Mouse (Mus musculus): ENCODE measurements around the gene Trim12c.
"Not testable (repeated sequence)": the region's sequence is repeated elsewhere in the genome, so short reads cannot be mapped to it uniquely, and the experiment has no call there.

Trim12c gene

GRCm38 (mm10) chr7:104352717-104353599, at the start of gene Trim12c:
Gene Trim12c, minus strand, starts transcription at chr7:104353362.
- peak; percentile 77 to 88 for DNase-seq

DNA sequence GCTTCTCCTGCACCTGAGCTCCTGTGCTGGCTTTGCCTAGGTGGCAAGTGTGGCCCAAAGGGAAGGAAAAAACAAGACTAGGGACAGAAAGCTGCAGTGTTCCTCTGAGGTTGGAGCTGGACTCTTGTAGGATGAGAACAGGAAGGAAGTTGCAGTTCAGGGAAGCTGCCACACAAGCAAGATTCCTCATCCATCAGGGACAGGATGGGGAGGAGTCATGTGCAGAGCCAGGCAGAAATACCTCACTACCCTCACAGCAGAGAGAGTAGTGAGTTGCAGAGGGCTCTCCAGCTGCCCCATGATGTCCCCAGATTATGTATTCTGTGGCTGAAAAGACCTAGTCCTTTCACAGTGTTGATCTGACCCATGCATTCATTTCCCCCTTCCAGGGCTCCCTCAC, 48.0 kb upstream of the Trim12c start:
- peak in 1 of 2 experiments; percentile 4 for DNase-seq

DNA sequence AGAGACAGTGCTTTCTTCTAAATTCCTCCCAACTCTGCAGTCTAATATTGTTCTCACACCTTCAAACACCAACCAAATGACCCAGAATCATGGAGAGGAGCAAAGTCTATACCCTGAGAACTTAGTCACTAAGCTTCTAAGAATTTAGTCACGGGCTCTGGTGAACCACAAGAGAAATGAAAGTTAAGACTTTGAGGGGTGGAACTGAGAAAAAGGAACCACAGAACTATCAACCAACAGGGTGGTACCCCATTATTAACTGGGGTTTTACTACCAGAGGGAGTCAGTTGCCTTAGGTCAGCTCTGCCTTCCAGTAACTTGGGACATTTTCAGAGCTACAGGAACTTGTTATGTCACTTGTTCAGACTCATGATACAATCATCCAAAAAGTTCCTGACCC, 47.5 kb upstream of the Trim12c start, which contains the start of gene Trim30c:
Gene Trim30c, minus strand, starts transcription at position 140 of the 400 bp plus-strand sequence.
- no peak for DNase-seq

DNA sequence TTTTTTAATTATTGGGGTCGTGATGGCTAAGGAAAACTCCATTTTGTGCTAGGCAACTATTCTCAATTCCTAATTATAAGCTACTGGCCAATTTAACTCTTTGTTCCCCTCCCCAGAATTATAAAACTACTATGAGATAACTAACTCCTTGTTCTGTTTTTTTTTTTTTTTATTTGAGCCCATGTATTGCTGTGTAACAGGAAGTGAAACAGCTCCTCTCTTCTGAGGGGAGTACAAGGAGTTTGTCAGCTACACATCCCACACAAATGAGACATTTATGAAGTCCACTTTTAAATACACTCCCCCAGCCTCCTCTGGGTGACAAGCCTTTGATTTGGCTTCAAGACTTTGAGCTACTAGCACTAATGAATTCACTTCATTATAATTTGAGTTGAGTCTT, 45.3 kb upstream of the Trim12c start:
- no peak for DNase-seq

DNA sequence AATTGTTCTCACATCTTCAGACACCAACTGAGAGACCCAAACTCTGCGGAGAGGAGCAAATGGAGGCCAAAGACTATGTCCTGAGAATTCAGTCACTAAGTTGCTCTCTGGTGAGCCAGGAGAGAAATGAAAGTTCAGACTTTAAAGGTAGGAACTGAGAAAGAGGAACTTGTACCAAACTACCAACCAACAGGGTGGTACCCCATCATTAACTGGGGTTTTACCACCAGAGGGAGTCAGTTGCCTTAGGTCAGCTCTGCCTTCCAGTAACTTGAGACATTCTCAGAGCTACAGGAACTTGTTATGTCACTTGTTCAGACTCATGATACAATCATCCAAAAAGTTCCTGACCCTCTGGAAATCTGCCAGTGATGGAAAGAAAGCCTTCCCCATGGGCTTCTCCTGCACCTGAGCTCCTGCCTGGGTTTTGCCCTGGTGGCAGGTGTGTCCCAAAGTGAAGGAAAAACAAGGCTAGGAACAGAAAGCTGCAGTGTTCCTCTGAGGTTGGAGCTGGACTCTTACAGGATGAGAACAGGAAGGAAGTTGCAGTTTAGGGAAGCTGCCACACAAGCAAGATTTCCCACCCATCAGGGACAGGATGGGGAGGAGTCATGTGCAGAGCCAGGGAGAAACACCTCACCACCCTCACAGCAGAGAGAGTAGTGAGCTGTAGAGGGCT, 16.7 kb upstream of the Trim12c start, which contains the start of gene Trim30b:
Gene Trim30b, minus strand, starts transcription at position 149 of the 679 bp plus-strand sequence.
- peak; percentile 11 to 15 for DNase-seq

- no peak for DNase-seq
Measured at GRCm38 (mm10) chr7:104366339-104366738, 13.2 kb upstream of the Trim12c start.

DNA sequence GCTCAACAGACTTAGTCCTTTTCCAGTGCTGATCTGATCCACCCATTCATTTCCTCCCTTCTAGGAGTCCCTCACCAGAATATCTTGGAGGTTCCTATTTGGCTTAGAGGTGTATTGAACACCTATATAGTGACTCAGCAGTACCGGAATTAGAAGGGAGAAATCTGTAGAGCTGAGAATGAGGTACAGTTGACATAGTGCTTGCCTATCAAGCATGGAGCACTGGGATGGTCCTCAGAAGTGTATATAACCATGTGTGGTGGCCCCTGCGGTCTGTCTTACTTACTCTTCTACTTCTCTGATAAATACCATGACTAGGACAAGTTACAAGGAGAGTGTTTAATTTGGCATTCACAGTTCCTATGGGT, 422 bp upstream of the Trim12c start:
- no peak for DNase-seq

- DNase-seq = not testable (repeated sequence)
Measured at GRCm38 (mm10) chr7:104348043-104348442, 5.1 kb downstream of the Trim12c start.

DNA sequence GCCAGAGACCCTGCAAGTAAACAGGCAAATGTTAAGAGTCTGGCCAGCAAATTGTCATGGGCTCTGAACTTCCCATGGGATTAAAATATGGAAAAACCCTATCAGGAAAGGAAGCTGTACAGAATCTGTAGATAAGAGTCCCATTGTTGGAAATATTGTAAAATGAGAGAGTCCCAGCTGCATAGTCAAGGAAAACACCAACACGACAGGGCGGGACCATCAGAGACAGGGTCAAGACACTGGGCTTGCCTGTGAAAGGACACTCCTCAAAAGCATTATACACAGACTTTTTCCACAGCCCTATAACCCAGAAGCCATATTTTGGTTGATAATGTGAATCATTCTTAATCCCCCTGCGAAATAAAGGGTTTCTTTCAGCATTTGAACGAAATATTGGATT, 12.4 kb downstream of the Trim12c start:
- DNase-seq = not testable (repeated sequence)

- DNase-seq = not testable (repeated sequence)
Measured at GRCm38 (mm10) chr7:104335547-104335946, 17.6 kb downstream of the Trim12c start.

GRCm38 (mm10) chr7:104329171-104329570, 24.0 kb downstream of the Trim12c start, which contains the start of gene Trim34b:
Gene Trim34b, plus strand, starts transcription at chr7:104329471.
- DNase-seq = not testable (repeated sequence)

DNA sequence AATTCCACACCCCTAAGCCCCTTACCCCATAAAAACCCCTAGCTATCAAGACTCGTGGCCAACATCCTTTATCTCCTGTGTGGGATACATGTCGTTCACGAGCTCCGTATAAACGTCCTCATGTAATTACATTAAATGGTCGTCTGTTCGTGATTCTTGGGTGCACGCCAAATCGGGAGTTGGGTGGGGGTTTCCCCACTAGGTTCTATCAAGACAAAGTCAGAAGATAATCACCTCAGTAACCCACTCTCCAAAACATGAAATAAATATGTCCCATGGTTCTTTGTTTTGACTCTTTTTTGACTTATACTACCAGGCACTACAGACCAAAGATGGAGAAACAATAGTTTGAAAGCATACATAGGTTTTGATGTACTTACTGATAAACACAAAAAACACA, 31.1 kb downstream of the Trim12c start:
- no peak for DNase-seq

DNA sequence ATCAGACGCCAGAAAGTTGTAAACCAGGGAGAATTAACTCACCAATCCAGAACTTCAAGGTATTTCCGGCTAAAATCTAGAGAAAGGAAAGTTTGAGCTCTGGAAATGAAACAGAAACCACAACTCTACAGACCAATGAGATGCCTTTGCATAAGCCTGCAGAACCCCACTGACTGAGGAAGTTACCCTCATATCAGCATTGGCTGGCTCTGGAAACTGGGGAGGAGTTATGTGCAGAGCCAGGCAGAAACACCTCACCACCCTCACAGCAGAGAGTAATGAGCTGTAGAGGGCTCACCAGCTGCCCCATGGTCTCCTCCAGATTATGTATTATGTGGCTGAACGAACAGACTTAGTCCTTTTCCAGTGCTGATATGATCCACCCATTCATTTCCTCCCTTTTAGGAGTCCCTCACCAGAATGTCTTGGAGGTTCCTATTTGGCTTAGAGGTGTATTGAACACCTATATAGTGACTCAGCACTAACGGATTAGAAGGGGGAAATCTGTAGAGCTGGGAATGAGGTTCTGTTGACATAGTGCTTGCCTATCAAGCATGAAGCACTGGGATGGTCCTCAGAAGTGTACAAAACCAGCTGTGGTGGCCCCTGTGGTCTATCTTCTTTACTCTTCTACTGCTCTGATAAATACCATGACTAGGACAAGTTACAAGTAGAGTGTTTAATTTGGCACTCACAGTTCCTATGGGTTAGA, 37.6 kb downstream of the Trim12c start, which contains the start of gene Trim12a:
Gene Trim12a, minus strand, starts transcription at position 98 of the 712 bp plus-strand sequence.
- not testable (repeated sequence) for DNase-seq

DNA sequence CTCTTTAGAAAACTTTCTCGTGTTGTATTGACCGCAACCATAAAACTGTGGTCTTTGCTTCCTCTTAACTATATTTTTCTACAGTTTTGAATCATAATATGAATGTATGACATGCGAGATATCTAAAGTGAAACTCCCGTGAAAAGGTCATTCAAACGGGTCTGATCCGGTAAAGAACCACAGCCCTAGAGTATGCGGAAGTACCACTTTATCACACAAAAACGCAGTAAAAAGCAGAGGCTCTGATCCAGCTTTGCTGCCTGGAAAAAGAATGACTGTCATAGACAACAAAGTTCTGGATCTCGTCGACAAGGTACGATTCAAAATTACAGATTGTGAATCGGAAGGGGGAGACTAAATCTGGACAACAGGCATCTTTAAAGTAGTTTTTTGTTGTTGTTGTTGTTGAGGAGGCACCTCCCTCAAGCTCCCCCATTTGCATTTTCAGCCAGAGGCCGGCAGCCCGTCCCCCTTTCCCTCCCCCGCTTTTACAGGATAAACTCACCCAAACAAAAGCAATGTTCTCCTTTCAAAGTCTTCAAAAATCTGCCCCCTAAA, 38.3 kb downstream of the Trim12c start:
- DNase-seq = peak; percentile 9 to 24

DNA sequence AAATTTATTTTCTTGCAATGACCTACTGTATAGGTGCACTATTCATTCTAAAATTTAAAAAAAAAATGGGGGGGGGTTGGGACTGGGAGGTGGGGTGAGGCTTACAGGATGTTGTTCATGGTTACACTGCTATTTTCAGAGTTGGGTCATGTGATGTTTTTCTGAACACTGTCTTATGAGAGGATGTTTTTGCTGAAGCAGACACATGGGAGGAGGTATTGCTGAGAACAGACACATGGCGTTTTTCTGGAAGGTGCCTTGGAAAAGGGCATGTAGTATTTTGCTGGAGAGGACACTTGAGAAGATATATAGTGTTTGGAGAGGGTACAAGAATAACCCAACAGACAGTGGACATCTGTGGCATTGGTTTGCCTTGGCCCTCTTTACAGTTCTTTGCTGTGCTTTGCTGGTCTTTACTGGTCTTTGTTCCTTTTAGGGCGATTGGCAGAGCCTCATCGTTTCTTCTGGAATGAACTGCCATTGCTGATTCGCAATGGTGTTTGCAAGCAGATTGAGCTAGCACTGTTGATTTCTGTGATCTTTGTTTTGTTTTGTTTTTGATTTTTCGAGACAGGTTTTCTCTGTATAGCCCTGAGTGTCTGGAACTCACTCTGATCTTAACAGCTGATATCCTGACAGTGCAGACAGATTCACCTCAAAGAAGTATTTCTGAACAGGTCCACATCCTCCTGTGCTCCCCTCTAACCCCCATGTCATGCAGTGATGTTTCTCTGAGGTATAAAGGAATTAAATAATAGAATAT, 61.3 kb downstream of the Trim12c start:
- no peak for DNase-seq

GRCm38 (mm10) chr7:104290641-104291040, 62.5 kb downstream of the Trim12c start:
- no peak for DNase-seq

Measured in kidney, postnatal 36 days (tissue).